Mouse (Mus musculus) intestine, embryonic 15.5 days (tissue): ENCODE data around the gene Olfr701. TPM values are rescaled to one million over a fixed set of nuclear protein-coding genes. Genes with fewer than 3 reads are reported as not detected.

Experiments
- ATAC-seq: fragments of 200-750 bp; cut with Nextera tagmentation; 2 replicates; pipeline ENCODE4 v1.8.0; 2017; ENCODE audit warnings: moderate TSS enrichment, moderate library complexity
- H3K27ac ChIP-seq: fragments of 300-500 bp; sonication (generic); 2 replicates; pipeline ENCODE4 v1.5.1; 2015; ENCODE audit warnings: mild to moderate bottlenecking, inconsistent platforms
- H3K27me3 ChIP-seq: fragments of 300-500 bp; sonication (generic); replicated peaks from 2 replicates; pipeline ENCODE4 v1.6.1; 2015; ENCODE audit warnings: inconsistent platforms
- H3K36me3 ChIP-seq: fragments of 300-500 bp; sonication (generic); 2 replicates; pipeline ENCODE4 v1.6.1; 2015; ENCODE audit warnings: inconsistent platforms
- H3K4me1 ChIP-seq: fragments of 300-500 bp; sonication (generic); replicated peaks from 2 replicates; pipeline ENCODE4 v1.6.1; 2015; ENCODE audit warnings: inconsistent platforms
- H3K4me2 ChIP-seq: fragments of 300-500 bp; sonication (generic); replicated peaks from 2 replicates; pipeline ENCODE4 v1.6.1; 2015; ENCODE audit warnings: mild to moderate bottlenecking, inconsistent platforms
- H3K4me3 ChIP-seq: fragments of 300-500 bp; sonication (generic); replicated peaks from 2 replicates; pipeline ENCODE4 v1.5.1; 2015; ENCODE audit warnings: inconsistent platforms
- H3K9ac ChIP-seq: fragments of 300-500 bp; sonication (generic); 2 replicates; pipeline ENCODE4 v1.6.1; 2015; ENCODE audit warnings: inconsistent platforms
- H3K9me3 ChIP-seq: fragments of 300-500 bp; sonication (generic); 2 replicates; pipeline ENCODE4 v1.6.1; 2016; ENCODE audit warnings: inconsistent platforms
- WGBS: fragments of 180-500 bp; shearing (Covaris S2); methylation state at CpG from one replicate; pipeline ENCODE4 v1.1.7; 2015; 5-methylcytosine and 5-hydroxymethylcytosine counted together
- polyA plus RNA-seq: library from polyadenylated mRNA; unstranded; fragments of >200 nt; fragmentation: Nextera tagmentation; extraction: Ambion mirVana; gene quantifications from 2 replicates; pipeline ENCODE4 v1.2.1, GENCODE M21; 2015

The Olfr701 gene
- not detected in 2 replicates for polyA plus RNA-seq

DNA sequence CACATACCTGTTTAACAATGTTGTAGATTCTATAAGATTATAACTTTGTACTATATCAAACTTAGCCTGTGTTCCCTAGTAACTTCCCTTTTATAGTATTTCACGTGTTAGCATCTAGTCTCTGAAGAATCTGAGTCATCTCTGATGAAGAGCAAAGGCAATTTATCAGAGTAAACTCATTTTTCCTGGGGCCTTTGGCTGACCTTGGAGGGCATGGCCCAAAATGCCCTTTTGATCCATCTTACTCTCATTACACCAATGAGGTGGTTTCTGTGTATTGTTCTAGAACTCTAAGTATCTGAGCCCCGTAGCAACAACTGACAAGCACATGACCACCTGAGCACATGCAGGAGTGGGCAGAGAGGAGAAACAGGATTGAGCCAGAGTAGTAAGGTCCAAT, at the start of gene Olfr701:
Olfr701 (plus strand) TSS at position 301 of the 400 bp plus-strand sequence.
- WGBS: 61% methylated on average over 2 of the region's 2 CpGs
- no peak for ATAC-seq
- H3K27ac ChIP-seq: no peak within 1 kb of the TSS
- no peak within 1 kb of the TSS for H3K9ac ChIP-seq
- no peaks in the 10 kb centered on the region for H3K27me3 ChIP-seq
- no peaks in the 10 kb centered on the region for H3K36me3 ChIP-seq
- H3K4me1 ChIP-seq: no peaks in the 10 kb centered on the region
- no peak within 1 kb of the TSS for H3K4me2 ChIP-seq
- H3K4me3 ChIP-seq: no peak within 1 kb of the TSS
- H3K9me3 ChIP-seq: no peaks in the 10 kb centered on the region

DNA sequence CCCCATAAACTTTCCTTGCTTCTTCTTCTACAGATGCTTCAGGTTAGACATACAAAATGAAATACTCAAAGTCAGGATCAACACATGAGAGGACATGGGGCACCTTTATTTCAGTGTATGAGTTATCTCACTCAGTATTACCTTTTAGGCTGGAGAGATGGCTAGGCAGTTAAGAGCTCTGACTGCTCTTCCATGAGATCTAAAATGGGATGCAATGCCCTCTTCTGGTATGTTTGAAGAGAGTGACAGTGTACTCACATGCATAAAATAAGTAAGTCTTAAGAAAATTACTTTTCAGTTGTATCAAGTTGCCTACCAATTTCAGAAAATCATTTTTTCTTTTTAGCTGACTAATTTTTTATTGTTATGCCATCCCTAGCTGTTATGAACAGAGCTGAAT, 25.6 kb upstream of the Olfr701 start:
- no peak overlapping the region for H3K27ac ChIP-seq
- no peak overlapping the region for H3K4me3 ChIP-seq
- H3K9me3 ChIP-seq: no peaks in the 10 kb centered on the region
- no peak overlapping the region for H3K9ac ChIP-seq
- ATAC-seq: no peak
- no peaks in the 10 kb centered on the region for H3K36me3 ChIP-seq
- H3K27me3 ChIP-seq: no peaks in the 10 kb centered on the region
- no peaks in the 10 kb centered on the region for H3K4me1 ChIP-seq
- H3K4me2 ChIP-seq: no peak overlapping the region

DNA sequence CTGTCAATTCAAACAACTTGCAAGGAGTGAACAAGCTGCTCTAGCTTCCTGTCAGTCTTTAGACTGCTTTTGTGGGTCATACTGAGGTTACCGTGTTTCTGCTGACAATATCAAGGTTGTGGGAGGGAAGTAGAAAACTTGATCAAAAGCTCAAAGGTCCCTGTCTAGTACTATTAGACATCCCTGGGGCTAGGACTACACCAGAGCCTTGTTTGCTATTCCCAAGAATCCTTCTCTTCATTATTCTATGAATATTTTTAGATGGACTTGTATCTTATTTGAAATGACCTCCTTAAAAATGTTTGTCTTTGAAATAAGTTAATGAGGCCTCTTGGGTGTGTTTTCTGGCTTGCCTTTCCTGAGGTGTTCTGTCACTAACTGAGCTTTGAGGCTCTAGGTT, 20.8 kb upstream of the Olfr701 start, which contains the start of gene Olfr699:
Olfr699 (minus strand) TSS at position 101 of the 400 bp plus-strand sequence.
- no peak within 1 kb of the TSS for H3K27ac ChIP-seq
- 68% methylated on average over 1 of the region's 1 CpGs for WGBS

DNA sequence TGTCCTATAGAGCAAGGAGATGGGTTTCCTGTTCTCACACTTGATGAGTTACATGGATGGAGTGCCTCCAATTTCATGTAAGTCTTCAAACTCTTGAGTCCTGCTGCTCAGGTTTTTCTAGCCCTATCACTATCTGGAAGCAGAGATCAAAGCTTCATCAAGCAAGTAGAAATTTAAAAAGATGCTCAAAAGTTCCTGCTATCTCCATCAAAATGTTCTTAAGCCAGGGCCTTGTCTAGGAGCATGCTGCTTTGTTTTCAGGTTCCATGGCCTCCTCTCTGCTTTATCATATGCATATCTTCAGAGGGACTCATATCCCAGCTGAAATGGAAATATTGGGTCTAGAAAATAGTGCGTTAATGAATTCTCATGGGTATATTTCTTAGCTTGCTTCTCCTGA, 5.2 kb upstream of the Olfr701 start, which contains the start of gene Olfr700:
Olfr700 (minus strand) TSS at position 101 of the 400 bp plus-strand sequence.
- Histone ChIP-seq H3K9me3 (no peaks in the 10 kb centered on the region), H3K4me2 (no peak within 1 kb of the TSS), H3K4me3 (no peak within 1 kb of the TSS), H3K27ac (no peak within 1 kb of the TSS), H3K9ac (no peak within 1 kb of the TSS), H3K4me1 (no peaks in the 10 kb centered on the region), H3K27me3 (no peaks in the 10 kb centered on the region), H3K36me3 (no peaks in the 10 kb centered on the region)
- no peak for ATAC-seq
- 88% methylated on average over 1 of the region's 1 CpGs for WGBS

More for the DNA sequence above, 20.8 kb upstream of the Olfr701 start, which contains the start of gene Olfr699:
- no peak for ATAC-seq
- Histone ChIP-seq H3K9me3 (no peaks in the 10 kb centered on the region), H3K4me3 (no peak within 1 kb of the TSS), H3K4me1 (no peaks in the 10 kb centered on the region), H3K9ac (no peak within 1 kb of the TSS), H3K27me3 (no peaks in the 10 kb centered on the region), H3K4me2 (no peak within 1 kb of the TSS), H3K36me3 (no peaks in the 10 kb centered on the region)

DNA sequence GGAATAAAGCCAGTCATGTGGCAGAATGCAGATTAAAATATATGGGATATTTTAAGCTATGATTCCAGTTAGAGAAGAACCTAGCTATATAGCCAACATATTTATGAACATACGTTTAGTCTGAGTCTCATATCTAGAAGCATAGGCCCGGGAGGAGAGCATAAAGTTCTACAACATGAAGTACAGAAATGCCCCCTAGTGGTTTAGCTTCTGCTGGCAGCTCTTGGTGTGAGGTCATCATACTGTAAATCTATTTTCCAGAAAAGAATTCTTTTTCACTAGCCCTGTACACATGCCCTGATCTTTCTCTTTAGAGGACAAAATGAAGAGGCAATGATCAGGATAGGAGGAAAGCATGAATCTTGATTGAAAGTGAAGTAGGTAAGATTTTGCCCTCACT, 1.8 kb downstream of the Olfr701 start:
- Histone ChIP-seq H3K4me2 (no peak overlapping the region), H3K36me3 (no peaks in the 10 kb centered on the region), H3K9me3 (no peaks in the 10 kb centered on the region), H3K4me1 (no peaks in the 10 kb centered on the region), H3K27ac (no peak overlapping the region), H3K9ac (no peak overlapping the region), H3K4me3 (no peak overlapping the region), H3K27me3 (no peaks in the 10 kb centered on the region)
- WGBS: 29% methylated on average over 2 of the region's 2 CpGs
- no peak for ATAC-seq

DNA sequence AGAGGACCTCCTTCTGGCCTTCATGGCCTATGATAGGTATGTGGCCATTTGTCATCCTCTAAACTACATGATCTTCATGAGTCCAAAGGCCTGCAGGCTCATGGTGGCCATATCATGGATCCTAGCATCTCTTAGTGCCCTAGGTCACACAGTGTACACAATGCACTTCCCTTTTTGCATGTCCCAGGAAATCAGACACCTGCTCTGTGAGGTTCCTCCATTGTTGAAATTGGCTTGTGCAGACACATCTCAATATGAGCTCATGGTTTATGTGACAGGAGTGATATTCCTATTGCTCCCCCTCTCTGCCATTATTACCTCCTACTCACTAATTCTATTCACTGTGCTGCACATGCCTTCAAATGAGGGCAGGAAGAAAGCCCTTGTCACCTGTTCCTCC, 4.5 kb downstream of the Olfr701 start:
- no peaks in the 10 kb centered on the region for H3K9me3 ChIP-seq
- no peaks in the 10 kb centered on the region for H3K36me3 ChIP-seq
- H3K4me1 ChIP-seq: no peaks in the 10 kb centered on the region
- H3K27ac ChIP-seq: no peak overlapping the region
- no peak overlapping the region for H3K4me3 ChIP-seq
- no peak for ATAC-seq
- H3K4me2 ChIP-seq: no peak overlapping the region
- no peak overlapping the region for H3K9ac ChIP-seq
- no peaks in the 10 kb centered on the region for H3K27me3 ChIP-seq

DNA sequence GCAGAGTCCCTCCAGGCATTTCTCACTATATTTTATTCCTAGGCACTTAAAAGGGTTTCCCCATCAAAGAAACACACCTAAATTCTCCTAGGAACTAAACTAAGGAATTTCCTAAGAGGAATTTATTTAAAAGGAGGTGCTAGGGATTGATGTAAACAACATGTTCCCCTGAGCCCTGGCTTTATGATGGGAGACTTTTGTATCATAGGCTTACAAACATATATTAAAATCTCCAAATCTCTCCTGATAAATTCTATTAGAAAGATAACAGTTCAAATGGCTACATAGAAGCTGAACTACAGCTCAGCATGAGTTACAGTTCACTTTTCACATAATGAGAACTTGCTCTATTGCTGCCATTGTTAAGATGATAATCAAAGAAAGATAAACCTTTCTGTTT, 19.9 kb downstream of the Olfr701 start, which contains the start of gene Olfr702:
Olfr702 (minus strand) TSS at position 101 of the 400 bp plus-strand sequence.
- no peaks in the 10 kb centered on the region for H3K27me3 ChIP-seq
- ATAC-seq: no peak
- no peak within 1 kb of the TSS for H3K27ac ChIP-seq
- H3K36me3 ChIP-seq: no peaks in the 10 kb centered on the region
- H3K9me3 ChIP-seq: no peaks in the 10 kb centered on the region
- H3K9ac ChIP-seq: no peak within 1 kb of the TSS
- no peak within 1 kb of the TSS for H3K4me2 ChIP-seq
- H3K4me1 ChIP-seq: no peaks in the 10 kb centered on the region
- H3K4me3 ChIP-seq: no peak within 1 kb of the TSS

DNA sequence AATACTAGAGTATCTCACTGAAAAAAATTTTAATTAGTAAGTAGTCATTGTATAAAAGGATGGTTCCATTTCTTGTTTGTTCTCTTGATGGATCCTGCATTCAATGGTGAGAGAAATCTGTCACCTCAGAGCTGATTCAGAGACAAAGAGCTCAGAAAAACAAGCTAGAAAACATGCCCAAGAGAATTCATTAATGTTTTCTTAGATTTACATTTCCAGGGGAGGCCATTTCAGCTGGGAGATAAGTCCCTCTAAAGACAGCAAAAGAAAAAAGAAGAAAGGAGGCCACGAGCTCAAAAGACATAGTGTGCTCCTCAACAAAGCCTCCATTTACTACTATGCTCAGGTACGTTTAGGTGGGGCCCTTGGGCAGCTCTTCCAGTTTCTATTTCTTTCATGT, 29.1 kb downstream of the Olfr701 start, which contains the start of gene Olfr703:
Olfr703 (plus strand) TSS at position 301 of the 400 bp plus-strand sequence.
- Histone ChIP-seq H3K4me3 (no peak within 1 kb of the TSS), H3K9ac (no peak within 1 kb of the TSS), H3K36me3 (no peaks in the 10 kb centered on the region), H3K27me3 (no peaks in the 10 kb centered on the region), H3K4me2 (no peak within 1 kb of the TSS), H3K4me1 (no peaks in the 10 kb centered on the region), H3K27ac (no peak within 1 kb of the TSS), H3K9me3 (no peaks in the 10 kb centered on the region)
- 50% methylated on average over 2 of the region's 2 CpGs for WGBS
- ATAC-seq: no peak

DNA sequence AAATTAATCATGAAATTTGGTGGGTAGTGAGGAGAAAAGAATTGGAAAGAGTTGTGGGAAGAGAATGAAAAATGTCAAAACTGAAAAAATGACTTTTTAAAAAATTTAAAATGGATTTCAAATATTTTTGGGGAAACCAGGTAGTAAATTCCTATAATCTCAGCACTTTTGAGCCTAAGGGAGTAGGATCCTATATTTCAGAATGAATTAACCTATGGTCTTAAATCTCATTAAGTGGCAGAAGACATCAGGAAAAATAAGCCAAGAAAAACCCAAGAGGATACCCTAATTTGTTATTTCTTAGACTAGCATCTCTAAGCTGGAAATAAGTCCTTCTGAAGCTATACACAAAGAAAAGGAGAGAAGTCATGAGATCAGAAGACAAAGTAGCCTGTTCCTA, 49.0 kb downstream of the Olfr701 start, which contains the start of gene Olfr704:
Olfr704 (plus strand) TSS at position 301 of the 400 bp plus-strand sequence.
- H3K36me3 ChIP-seq: no peaks in the 10 kb centered on the region
- ATAC-seq: no peak
- H3K9ac ChIP-seq: no peak within 1 kb of the TSS
- H3K27me3 ChIP-seq: no peaks in the 10 kb centered on the region
- no peak within 1 kb of the TSS for H3K4me2 ChIP-seq
- H3K4me1 ChIP-seq: no peaks in the 10 kb centered on the region
- no peak within 1 kb of the TSS for H3K4me3 ChIP-seq
- no peak within 1 kb of the TSS for H3K27ac ChIP-seq
- no peaks in the 10 kb centered on the region for H3K9me3 ChIP-seq

Other genes with a start within 250 kb of the Olfr701 start
- gene Olfr693, start 133.5 kb upstream of the Olfr701 start, polyA plus RNA-seq: not detected in 2 replicates
- not detected in 2 replicates for gene Olfr694, start 122.3 kb upstream of the Olfr701 start, polyA plus RNA-seq
- gene Olfr695, start 97.7 kb upstream of the Olfr701 start, polyA plus RNA-seq: not detected in 2 replicates
- not detected in 2 replicates for gene Olfr697, start 71.7 kb upstream of the Olfr701 start, polyA plus RNA-seq
- gene Olfr698, start 58.7 kb upstream of the Olfr701 start, polyA plus RNA-seq: not detected in 2 replicates
- not detected in 2 replicates for gene Olfr699, start 20.9 kb upstream of the Olfr701 start, polyA plus RNA-seq
- gene Olfr700, start 5.3 kb upstream of the Olfr701 start, polyA plus RNA-seq: not detected in 2 replicates
- not detected in 2 replicates for gene Olfr702, start 19.8 kb downstream of the Olfr701 start, polyA plus RNA-seq
- gene Olfr703, start 29.2 kb downstream of the Olfr701 start, polyA plus RNA-seq: not detected in 2 replicates
- not detected in 2 replicates for gene Olfr704, start 49.1 kb downstream of the Olfr701 start, polyA plus RNA-seq
- gene Olfr705, start 62.8 kb downstream of the Olfr701 start, polyA plus RNA-seq: not detected in 2 replicates
- not detected in 2 replicates for gene Olfr706, start 74.0 kb downstream of the Olfr701 start, polyA plus RNA-seq
- not detected in 2 replicates for gene Olfr707, start 87.1 kb downstream of the Olfr701 start, polyA plus RNA-seq
- not detected in 2 replicates for gene Olfr1532-ps1, start 93.9 kb downstream of the Olfr701 start, polyA plus RNA-seq
- not detected in 2 replicates for gene Olfr709-ps1, start 118.1 kb downstream of the Olfr701 start, polyA plus RNA-seq
- gene Olfr710, start 134.2 kb downstream of the Olfr701 start, polyA plus RNA-seq: not detected in 2 replicates
- gene Olfr6, start 149.8 kb downstream of the Olfr701 start, polyA plus RNA-seq: not detected in 2 replicates
- not detected in 2 replicates for gene Olfr711, start 161.3 kb downstream of the Olfr701 start, polyA plus RNA-seq
- gene Olfr2, start 191.9 kb downstream of the Olfr701 start, polyA plus RNA-seq: not detected in 2 replicates
- gene Olfr713, start 217.0 kb downstream of the Olfr701 start, polyA plus RNA-seq: not detected in 2 replicates